Mouse (Mus musculus): ENCODE data around the gene Snx6. TPM values are rescaled to one million over a fixed set of nuclear protein-coding genes. Genes with fewer than 3 reads are reported as not detected.
"Not testable (repeated sequence)": the region's sequence is repeated elsewhere in the genome, so short reads cannot be mapped to it uniquely, and the experiment has no call there.

Snx6 gene
- total RNA-seq (2014; fragmentation: Nextera tagmentation) = 47.8 and 71.6 TPM in 2 replicates
- total RNA-seq (2017) = 77.0 and 77.2 TPM in 2 replicates

- ATAC-seq (replicated peaks; ENCODE audit: poor library complexity, severe bottlenecking) = peak; percentile 93
Observed at GRCm38 (mm10) chr12:54795153-54795998, at the start of gene Snx6. Snx6 (minus strand) TSS chr12:54795703.

DNA sequence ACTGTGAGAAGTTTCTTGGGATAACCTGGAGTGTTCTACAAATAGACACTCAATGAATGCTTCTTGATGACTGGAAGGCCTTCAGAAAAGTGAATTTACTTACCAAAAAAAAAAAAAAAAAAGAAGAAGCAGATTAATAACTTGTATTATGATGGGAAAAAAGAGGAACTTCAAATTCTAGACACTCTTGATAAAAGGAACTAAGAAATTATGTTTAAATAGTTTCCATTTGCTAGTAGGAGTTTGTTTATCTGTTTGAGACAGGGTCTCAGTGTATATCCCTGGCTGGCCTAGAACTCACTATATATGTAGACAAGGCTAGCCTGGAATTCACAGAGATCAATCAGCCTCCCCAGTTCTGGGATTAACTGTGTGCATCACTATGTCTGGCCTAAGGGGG, 48.9 kb upstream of the Snx6 start:
- ATAC-seq (replicated peaks; ENCODE audit: poor library complexity, severe bottlenecking) = peak; percentile 82

DNA sequence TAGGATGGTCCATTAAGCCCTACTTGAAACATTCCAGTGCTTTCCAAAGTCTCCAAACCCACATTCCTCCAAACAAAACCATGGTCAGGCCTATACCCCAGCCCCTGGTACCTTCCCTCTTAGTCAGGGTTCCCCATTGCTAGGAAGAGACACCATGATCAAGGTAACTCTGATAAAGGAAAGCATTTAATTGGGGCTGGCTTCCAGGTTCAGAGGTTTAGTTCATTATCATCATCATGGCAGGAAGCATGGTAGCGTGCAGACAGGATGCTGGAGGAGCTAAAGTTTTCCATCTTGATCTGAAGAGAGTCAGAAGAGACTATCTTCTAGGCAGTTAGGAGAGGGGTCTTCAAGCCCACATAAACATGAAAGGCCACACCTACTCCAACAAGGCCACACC, 46.1 kb upstream of the Snx6 start:
- no peak for ATAC-seq (replicated peaks; ENCODE audit: poor library complexity, severe bottlenecking)

GRCm38 (mm10) chr12:54839815-54840214, 44.3 kb upstream of the Snx6 start:
- ATAC-seq (replicated peaks; ENCODE audit: poor library complexity, severe bottlenecking) = no peak

DNA sequence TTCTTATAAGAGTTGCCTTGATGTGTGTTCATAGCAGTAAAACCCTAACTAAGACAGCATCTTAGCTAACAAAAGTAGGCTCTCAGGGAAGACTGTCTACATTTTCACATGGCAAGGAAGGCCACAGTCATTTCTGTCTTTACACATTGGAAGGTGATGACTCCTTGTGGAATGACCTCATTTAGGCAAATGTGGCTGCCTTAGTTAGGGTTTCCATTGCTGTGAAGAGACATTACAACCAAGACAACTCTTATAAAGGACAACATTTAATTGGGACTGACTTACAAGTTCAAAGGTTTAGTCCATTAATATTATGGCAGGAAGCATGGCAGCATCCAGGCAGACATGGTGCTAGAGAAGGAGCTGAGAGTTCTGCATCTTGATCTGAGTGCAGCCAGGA, 43.4 kb upstream of the Snx6 start:
- ATAC-seq (replicated peaks; ENCODE audit: poor library complexity, severe bottlenecking) = no peak

DNA sequence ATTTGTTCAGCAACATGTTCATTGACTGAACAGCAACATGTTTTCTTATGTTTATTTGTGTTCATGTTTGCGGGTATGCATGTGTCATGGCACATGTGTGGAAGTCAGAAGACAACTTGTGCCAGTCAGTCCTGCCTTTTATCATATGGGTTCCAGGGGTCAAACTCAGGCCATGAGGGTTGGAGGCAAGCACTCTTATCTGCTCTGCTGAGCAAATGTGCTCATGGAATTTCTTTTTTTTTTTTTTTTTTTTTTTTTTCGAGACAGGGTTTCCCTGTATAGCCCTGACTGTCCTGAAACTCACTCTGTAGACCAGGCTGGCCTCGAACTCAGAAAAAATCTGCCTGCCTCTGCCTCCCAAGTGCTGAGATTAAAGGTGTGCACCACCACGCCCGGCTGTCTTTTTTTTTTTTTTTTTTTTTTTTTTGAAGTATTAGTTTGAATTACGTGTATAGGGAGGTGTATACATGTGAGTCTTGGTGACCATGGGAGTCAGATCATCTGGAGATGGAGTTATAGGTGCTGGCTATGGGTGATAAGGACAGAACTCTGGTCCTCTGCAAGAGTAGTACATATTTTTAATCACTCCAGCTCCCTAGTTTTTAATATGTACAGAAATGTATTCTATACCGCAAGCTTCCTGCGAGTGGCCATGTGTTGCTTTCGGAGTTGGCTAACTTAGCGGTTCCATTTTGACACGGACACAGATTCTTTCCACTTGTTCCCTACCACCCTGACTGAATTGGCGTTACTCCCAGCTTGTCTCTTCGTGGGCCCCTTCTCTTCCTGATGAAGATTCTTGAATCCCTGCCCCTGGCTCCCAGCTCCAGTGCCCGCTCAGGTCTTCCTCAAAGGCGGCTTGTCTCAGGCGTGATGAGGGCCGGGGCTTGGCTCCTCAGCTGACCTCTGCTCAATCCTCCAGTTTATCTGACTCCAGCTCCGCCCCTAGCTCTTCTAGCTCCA, 40.4 kb upstream of the Snx6 start:
- 0 out of 2 replicates have a peak, but pooled peaks have one; percentile 7 for ATAC-seq (replicated peaks; ENCODE audit: poor library complexity, severe bottlenecking)

DNA sequence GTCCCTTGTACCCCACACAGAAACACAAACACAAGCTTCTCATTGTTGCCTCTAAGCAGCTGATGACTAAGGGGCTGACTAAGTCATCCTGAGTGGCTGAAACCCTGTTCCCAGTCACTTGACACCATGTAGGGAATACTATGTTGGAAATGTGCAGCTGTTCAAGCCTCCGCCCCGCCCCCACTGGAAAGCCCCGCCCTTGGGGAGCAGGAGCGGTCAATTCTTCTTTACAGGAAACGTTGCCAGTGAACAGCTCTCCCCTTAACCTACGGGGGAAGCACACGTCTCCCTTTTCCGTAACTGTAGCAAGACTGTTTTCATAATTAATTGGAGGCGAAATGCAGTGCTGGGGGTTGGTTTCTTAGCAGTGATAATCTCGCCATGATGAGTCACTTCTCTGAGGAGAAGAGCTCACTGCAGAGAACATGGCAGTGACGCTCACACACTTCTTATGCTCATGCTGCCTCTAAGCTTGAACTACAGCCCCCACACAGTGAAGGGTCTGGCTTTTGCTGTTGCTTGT, 39.5 kb upstream of the Snx6 start:
- peak; percentile 84 for ATAC-seq (replicated peaks; ENCODE audit: poor library complexity, severe bottlenecking)

GRCm38 (mm10) chr12:54833856-54834399, 38.4 kb upstream of the Snx6 start:
- ATAC-seq (replicated peaks; ENCODE audit: poor library complexity, severe bottlenecking) = no peak

- ATAC-seq (replicated peaks; ENCODE audit: poor library complexity, severe bottlenecking) = not testable (repeated sequence)
Observed at GRCm38 (mm10) chr12:54831927-54832326, 36.4 kb upstream of the Snx6 start.

GRCm38 (mm10) chr12:54830574-54830973, 35.1 kb upstream of the Snx6 start:
- peak; percentile 75 for ATAC-seq (replicated peaks; ENCODE audit: poor library complexity, severe bottlenecking)

DNA sequence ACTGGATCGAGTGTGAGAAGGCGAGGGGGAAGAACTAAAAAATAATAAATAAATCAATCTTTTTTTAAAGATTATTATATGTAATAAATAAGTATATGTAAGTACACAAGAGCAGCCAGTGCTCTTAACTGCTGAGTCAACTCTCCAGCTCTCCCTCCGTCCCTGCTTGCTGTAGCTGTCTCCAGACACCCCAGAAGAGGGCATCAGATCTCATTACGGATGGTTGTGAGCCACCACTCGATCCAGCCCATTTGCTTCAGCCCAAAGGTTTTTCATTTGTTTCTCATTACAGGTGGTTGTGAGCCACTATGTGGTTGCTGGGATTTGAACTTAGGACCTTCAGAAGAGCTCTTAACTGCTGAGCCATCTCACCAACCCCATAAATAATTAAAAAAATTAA, 34.4 kb upstream of the Snx6 start:
- ATAC-seq (replicated peaks; ENCODE audit: poor library complexity, severe bottlenecking) = no peak

DNA sequence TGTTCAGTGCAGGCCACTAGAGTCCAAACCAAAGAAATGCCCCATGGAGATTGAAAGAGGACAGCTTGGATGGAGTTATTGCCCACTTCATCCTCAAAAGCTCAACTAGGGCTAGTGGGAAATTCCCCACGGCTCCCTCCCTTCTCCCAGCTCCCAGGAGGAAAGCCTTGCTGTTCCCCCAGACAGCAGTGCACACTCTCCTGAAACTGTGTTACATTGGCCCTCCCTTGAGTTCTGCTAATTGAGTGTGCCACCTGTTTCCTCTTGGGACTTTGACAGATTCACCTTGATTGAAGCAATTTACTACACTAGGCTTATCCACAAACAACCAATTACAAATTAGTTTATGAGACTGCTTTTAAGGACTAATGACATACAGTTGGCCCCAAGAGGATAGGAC, 32.5 kb upstream of the Snx6 start:
- no peak for ATAC-seq (replicated peaks; ENCODE audit: poor library complexity, severe bottlenecking)

GRCm38 (mm10) chr12:54825202-54825601, 29.7 kb upstream of the Snx6 start:
- peak; percentile 67 for ATAC-seq (replicated peaks; ENCODE audit: poor library complexity, severe bottlenecking)

DNA sequence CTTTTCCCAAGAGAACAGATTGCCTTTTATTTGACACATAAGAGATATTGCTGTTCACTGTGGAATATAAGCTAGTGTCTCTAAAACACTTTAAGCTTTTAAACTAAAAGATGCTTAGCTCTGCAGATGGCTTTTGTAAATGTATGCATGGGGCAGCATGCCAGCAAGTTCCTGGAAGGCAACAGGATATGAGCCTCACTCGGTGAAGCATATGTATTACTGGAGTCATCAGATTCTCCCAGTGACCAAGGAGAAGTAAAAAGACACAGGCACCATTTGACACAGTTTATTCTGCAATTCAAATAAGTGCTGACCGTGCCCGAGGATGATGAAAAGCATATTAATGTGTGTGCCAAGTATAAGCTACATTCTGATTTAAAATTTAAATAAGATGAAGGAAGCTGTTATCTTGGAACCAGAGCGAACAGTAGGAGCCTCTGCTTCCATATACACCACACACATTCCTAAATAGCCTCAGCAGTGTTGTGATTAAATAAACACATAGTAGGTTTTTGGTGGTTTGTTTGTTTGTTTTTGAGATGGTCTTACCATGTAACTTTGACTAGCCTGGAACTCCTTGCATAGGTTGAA, 27.4 kb upstream of the Snx6 start:
- ATAC-seq (replicated peaks; ENCODE audit: poor library complexity, severe bottlenecking) = no peak

- ATAC-seq (replicated peaks; ENCODE audit: poor library complexity, severe bottlenecking) = peak; percentile 91
Observed at GRCm38 (mm10) chr12:54820684-54821161, 25.2 kb upstream of the Snx6 start.

DNA sequence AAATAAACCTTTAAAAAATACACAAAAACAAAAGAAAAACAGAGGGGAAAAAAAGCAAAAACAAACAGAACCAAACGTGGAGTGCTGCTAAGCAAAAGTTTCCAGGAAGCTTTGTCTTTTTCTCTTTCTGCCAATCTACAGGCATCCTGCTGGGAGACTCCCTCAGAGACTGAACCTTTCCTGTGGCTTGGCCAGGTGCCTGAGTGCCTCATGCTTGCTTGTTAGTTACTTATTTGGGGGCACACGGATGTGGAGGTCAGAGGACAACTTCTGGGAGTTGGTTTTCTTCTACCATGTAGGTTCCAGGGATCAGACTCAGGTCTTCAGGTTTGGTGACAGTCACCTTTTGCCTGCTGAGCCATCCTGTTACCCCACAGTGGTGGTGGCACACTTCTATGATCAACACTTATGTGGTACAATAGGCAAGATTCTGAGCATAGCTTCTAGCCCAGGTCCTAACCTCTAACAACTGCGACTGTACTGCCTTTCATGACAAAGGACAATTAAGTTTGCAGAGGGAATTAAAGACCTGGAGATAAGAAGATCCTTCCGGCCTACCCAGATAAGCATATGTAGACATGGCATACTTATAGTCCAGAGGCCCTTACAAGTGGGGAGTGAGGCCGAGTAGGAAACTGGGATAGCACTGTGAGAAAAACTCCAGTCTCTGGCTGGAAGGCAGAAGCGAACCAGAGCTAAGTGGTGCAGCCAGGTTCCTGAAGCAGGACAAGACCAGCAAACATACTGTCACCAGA, 23.9 kb upstream of the Snx6 start:
- no peak for ATAC-seq (replicated peaks; ENCODE audit: poor library complexity, severe bottlenecking)

GRCm38 (mm10) chr12:54810142-54810541, 14.6 kb upstream of the Snx6 start:
- no peak for ATAC-seq (replicated peaks; ENCODE audit: poor library complexity, severe bottlenecking)

GRCm38 (mm10) chr12:54807481-54807880, 12.0 kb upstream of the Snx6 start:
- ATAC-seq (replicated peaks; ENCODE audit: poor library complexity, severe bottlenecking) = no peak

DNA sequence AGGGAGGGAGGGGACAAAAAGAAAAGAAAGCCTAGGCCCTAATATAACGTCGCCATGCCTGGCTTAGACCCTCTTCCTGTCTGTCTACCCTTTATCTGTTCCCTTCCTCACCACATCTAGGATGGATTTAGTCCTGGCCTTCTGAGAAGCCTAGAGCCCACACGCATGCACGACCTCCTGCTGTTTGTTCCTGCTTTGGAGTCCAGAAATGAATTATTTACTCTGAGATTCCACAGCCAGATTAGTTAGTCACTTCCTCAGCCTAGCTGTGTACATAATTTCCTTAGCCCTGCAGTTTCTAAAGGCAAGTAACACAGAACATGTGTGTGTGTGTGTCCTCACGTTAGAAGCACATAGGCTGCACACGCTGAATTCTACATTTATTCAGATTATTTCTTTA, 10.6 kb upstream of the Snx6 start:
- 0 out of 2 replicates have a peak, but pooled peaks have one; percentile 5 for ATAC-seq (replicated peaks; ENCODE audit: poor library complexity, severe bottlenecking)

Measured in granulocyte monocyte progenitor cell, adult 5-6 weeks (primary cell).